Mouse (Mus musculus): ENCODE data around the gene Zfp664.

Gene Zfp664

GRCm38 (mm10) chr5:124929425-124930054 lies 67.0 kb downstream of the Zfp664 start:
- peak; percentile 8 for DNase-seq (ENCODE audit: low spot score)

GRCm38 (mm10) chr5:124930055-124930439 lies 67.6 kb downstream of the Zfp664 start:
- peak; percentile 48 for DNase-seq (ENCODE audit: low spot score)

GRCm38 (mm10) chr5:124930603-124931002 lies 68.1 kb downstream of the Zfp664 start:
- DNase-seq (ENCODE audit: low spot score) = no peak

- DNase-seq (ENCODE audit: low spot score) = no peak
Observed at GRCm38 (mm10) chr5:124931076-124931475, 68.6 kb downstream of the Zfp664 start.

- DNase-seq (ENCODE audit: low spot score) = no peak
Observed at GRCm38 (mm10) chr5:124934558-124934957, 72.1 kb downstream of the Zfp664 start.

DNA sequence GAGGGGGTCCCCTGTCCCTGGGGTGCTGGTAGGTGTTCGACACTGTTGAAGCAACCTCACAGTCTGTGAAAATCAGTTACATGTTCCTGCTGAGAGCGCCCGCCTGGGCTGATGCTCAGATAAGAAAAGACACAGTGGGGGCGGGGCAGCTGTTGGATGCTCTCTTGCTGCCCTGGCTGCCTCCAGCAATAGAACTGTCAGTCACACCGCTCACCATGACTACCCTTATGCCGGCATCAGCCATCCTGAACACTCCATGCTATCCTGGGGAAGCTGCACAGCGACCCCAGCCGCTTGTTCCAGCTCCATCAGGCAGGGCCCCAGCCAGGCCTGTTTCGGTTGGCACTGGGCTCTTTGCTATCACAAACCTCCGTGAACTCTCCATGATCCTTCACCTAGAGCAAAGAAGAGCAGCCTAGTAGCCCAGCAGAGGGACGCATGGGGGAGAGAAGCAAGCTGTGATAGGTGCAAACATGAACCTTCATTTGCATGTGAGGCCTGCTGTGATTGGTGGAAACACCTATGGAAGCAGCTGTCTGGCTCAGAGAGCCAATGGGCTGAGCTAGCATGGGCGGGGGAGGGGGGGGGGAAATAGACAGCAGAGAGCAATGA lies 80.8 kb downstream of the Zfp664 start:
- no peak for DNase-seq (ENCODE audit: low spot score)

DNA sequence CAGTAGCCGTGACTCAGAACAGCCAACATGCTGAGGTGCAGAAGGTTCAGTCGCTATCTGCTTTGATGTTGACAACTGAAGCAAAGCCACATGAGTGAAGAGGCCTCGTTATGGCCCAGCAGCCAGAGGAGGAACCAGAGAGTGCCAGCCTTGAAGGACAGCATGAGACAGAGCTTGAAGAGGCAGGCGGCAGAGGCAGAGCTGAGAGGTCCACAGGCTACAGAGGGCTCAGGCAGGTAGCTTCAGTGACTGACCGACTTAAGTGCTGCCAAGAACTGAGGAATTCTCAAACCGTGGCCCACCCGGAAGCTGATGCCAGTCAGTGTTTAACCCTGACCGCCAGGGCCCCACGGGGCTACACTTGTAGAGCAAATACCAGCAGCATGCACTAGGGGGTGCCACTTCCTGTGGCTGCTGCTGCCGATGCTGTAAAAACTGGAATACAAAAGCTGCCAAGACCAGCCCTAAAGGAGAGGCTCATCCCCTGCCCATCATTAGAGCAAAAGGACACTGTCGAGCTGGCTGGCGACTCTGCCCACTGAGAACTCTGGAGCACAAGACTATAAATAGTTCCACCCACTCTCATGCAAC lies 81.4 kb downstream of the Zfp664 start:
- peak; percentile 64 for DNase-seq (ENCODE audit: low spot score)

DNA sequence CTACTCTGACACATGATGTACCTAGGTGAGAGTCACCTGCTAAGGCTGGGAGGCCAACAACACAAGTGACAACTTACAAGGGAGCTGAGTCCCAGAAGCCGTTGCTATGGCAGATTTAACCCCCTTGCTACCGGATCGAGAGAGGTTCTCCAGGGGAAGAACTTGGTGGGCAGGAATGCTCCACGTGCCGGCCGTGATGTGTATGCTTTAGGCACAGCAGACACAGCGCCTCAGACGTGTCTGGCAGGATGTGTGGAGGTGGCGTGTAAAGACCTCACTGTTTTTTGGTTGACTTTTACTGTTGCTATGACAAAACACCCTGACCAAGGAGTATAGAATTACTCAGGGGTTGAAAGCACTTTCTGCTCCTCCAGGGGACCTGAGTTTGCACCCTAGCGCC lies 81.9 kb downstream of the Zfp664 start:
- peak; percentile 7 for DNase-seq (ENCODE audit: low spot score)

GRCm38 (mm10) chr5:124945046-124945445 lies 82.6 kb downstream of the Zfp664 start:
- DNase-seq (ENCODE audit: low spot score) = no peak

- DNase-seq (ENCODE audit: low spot score) = no peak
Observed at GRCm38 (mm10) chr5:124950623-124951278, 88.3 kb downstream of the Zfp664 start.

GRCm38 (mm10) chr5:124951333-124951732 lies 88.8 kb downstream of the Zfp664 start:
- DNase-seq (ENCODE audit: low spot score) = no peak

All from lung, postnatal 25 days (tissue).